Mouse (Mus musculus) cortical plate, adult 2 months (tissue): Measurements from ENCODE around the gene Ccdc142. TPM values are rescaled to one million over a fixed set of nuclear protein-coding genes. Genes with fewer than 3 reads are reported as not detected.

ENCODE experiments used
- H3K27ac ChIP-seq: fragments of 200-500 bp; 2 replicates; pipeline ENCODE4 v1.5.1; 2012; ENCODE audit warnings: low read length, control low read depth, inconsistent platforms; ENCODE audit not compliant: insufficient read depth
- H3K4me1 ChIP-seq: fragments of 200-500 bp; 2 replicates; pipeline ENCODE4 v1.6.1; 2011; ENCODE audit warnings: low read length; ENCODE audit not compliant: control insufficient read depth, insufficient read depth
- H3K4me3 ChIP-seq: fragments of 200-500 bp; 2 replicates; pipeline ENCODE4 v1.5.1; 2011; ENCODE audit warnings: mild to moderate bottlenecking, low read length, control low read depth; ENCODE audit not compliant: insufficient read depth
- CTCF ChIP-seq: fragments of 200-500 bp; IDR thresholded peaks from 2 replicates; pipeline ENCODE4 v1.5.1; 2011; ENCODE audit warnings: mild to moderate bottlenecking, control low read depth, low read length; ENCODE audit not compliant: insufficient read depth; ENCODE audit errors: extremely low read depth
- POLR2A ChIP-seq: fragments of 200-500 bp; IDR thresholded peaks from 2 replicates; pipeline ENCODE4 v1.6.1; 2011; ENCODE audit warnings: mild to moderate bottlenecking, low read length, control low read depth; ENCODE audit not compliant: insufficient read depth; ENCODE audit errors: extremely low read depth
- polyA plus RNA-seq: library from polyadenylated mRNA; depleted of rRNA; stranded (reverse); fragments of >200 nt; gene quantifications from 2 replicates; pipeline ENCODE4 v1.2.3, GENCODE M21; 2012

Gene Ccdc142
- polyA plus RNA-seq, 1 experiment, result 8.1 TPM

DNA sequence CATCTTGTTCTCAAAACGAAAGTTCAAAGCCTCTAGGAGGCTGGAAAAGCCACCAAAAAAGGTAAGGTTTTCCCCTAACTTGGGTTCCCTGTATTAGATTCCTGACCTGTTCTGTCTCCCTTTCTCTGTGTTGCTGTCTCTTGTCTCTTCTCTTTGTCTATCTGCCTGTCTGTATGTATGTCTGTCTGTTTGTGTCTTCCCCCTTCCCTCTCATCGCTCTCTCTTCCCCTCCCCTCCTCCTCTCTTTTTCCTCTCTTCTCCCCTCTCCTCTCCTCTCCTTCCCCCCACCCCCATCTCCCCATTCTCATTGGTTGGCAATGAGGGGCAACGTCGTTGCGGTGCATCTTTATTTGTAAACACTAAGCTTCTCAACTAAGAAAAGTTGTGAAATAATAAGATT is 23.9 kb downstream of the Ccdc142 start, which contains the start of gene Ino80b:
Ino80b (minus strand) TSS at position 101 of the 400 bp plus-strand sequence.
- Histone ChIP-seq H3K4me3 (peak within 1 kb of the TSS; percentile 63), H3K4me1 (no peaks in the 10 kb centered on the region), H3K27ac (no peak within 1 kb of the TSS)
- TF ChIP-seq CTCF (no peak), POLR2A (no peak)

DNA sequence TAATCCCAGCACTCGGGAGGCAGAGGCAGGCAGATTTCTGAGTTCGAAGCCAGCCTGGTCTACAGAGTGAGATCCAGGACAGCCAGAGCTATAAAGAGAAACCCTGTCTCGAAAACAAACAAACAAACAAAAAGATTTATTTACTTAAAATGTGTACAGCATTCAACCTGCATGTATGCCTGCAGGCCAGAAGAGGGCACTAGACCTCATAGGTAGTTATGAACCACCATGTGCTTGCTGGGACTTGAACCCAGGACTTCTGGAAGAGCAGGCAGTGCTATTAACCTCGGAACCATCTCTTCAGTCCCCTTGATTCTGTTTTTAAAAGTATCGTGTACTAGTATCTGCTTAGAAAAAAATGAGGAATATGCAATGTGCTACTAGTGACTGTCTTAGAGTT is 26.0 kb downstream of the Ccdc142 start:
- H3K27ac ChIP-seq, result no peak overlapping the region
- no peaks in the 10 kb centered on the region for H3K4me1 ChIP-seq
- no peak overlapping the region for H3K4me3 ChIP-seq
- no peak for TF ChIP-seq CTCF
- no peak for TF ChIP-seq POLR2A

DNA sequence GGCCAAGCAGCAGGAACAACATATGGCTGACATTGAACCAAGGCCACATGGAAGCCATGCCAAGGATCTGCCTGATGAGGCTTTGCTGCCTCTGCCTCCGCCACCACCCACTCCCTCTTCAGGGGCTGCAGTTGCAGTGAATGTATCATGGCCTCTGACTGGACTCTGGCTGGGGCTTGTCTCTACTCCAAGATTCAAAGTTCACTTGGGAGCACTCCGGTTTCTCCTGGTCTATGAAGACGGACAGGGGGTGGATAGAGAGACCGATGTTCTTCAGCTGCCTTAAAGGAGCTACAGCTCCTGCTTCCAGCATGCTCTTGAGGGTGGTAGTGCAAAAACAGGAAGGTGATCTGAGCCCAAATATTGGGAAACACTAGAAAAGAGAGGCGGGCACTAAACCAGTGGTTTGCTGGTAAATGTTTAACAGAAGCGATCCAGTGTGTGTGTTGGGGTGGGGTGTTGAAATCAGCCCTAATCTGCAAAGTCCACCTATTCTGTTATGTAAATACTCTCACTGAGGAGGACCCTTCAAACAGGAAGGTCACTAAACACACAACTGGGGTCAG is 30.2 kb downstream of the Ccdc142 start:
- Histone ChIP-seq H3K27ac (no peak overlapping the region), H3K4me3 (no peak overlapping the region), H3K4me1 (no peaks in the 10 kb centered on the region)
- no peak for TF ChIP-seq POLR2A
- no peak for TF ChIP-seq CTCF

DNA sequence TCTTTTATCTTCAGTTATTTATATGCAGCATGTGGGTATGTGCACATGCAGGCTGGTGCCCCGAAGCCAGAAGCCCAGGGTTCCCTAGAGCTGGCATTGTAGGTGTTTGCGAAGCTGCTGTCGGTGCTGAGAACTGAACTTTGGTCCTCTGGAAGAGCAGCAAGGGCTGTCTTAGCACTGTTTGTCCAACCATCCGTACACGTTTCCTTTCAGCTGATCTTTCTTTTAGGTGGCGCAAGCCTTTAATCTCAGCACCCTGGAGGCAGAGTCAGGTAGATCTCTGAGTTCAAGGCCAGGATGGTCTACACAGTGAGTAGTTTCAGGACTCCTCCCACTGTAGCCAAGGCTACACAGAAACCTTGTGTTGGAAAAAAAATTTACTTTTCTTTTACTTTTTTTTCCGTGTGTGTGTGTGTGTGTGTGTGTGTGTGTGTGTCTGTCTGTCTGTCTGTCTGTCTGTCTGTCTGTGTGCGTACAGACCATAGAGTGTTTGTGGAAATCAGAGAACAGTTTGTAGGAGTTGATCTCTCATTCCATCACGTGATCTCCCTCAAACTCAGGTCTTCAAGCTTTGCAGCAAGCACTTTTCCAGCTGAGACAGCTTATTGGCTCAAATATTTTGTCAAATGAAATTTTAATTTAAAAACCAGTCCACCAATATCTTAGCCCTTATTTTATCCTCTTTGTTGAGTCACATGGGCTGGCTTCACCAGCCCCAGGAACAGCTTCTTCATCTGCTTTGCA is 30.9 kb downstream of the Ccdc142 start:
- Histone ChIP-seq H3K4me3 (no peak overlapping the region), H3K27ac (no peak overlapping the region), H3K4me1 (no peaks in the 10 kb centered on the region)
- TF ChIP-seq CTCF, result no peak
- TF ChIP-seq POLR2A, result no peak

DNA sequence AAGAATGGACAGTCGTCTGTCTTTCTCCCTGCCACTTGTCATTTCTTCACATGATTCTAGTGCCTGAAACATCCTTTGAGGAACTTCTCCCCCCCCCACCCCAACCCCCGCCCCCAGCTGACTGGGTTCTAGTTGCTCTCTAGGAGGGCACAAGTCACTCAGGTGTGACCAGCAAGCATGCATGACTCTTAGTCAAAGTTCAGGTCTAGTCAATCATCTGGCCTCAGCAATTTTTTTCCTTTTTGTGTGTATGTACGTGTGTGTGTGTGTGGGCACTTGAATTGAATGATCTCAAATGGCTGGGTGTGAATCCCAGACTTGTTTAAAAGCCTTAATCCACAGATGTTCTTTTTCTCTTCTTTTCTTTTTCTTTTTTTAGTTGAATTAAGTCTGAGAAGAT is 32.8 kb downstream of the Ccdc142 start:
- Histone ChIP-seq H3K4me1 (no peaks in the 10 kb centered on the region), H3K27ac (no peak overlapping the region), H3K4me3 (no peak overlapping the region)
- TF ChIP-seq CTCF (no peak), POLR2A (no peak)

DNA sequence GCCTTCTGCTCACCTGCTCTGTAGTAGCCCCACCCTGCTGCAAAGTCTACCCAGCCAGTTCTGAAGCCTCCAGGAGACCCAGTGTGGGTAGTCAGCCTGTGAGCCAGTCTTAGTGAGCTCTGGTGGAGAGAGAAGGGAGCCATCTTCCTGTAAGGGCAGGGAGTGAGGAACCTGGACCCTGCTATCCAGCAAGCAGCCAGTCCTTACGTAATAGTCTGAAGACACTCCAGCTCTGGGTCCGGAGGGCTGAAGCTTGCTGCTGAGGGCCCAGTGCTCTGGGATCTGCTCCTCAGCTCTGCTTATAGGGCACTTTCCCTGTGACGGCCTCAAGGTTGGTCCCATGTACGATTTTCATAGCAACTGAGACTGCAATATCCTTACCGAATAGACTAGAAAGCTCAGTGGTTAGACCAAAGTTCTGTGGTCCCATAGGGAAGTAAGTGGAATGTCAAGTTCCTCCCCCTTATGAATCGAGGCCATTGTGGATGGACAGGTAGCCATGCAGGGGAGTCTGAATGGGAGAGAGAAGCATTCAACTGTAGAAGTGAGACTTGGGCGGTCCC is 33.6 kb downstream of the Ccdc142 start, which contains the start of gene Rtkn:
Rtkn (plus strand) TSS at position 513 of the 563 bp plus-strand sequence.
- no peak for TF ChIP-seq CTCF
- TF ChIP-seq POLR2A, result no peak
- Histone ChIP-seq H3K4me3 (peak within 1 kb of the TSS; percentile 54), H3K27ac (peak within 1 kb of the TSS; percentile 89), H3K4me1 (no peaks in the 10 kb centered on the region)

DNA sequence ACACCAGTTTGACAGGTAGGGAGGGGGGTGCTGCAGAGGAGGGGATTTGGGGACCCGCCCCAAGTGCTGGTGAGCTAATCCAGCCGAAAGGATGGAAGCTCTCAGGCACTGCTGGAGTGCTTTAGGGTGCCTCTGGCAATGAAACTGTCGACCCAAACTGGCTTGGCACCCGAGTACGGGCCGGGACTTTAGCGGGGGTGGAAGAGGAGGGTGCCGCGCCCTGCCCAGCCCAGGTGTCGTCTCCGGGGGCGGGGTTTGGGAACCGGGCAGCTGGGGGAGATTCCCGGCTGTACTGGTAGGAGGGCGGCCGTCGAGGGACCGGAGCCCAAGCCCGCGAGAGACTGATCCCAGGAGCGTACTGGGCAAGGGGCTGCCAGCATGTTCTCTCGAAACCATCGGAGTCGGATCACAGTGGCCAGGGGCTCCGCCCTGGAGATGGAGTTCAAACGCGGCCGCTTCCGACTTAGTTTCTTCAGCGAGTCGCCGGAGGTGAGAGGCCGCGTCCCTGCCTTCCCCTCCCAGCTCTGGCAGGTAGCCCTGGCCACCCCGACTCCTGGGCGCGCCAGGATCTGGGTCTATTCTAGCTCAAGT is 34.3 kb downstream of the Ccdc142 start:
- Histone ChIP-seq H3K4me1 (no peaks in the 10 kb centered on the region), H3K27ac (peak overlapping the region; percentile 89), H3K4me3 (peak overlapping the region; percentile 54)
- TF ChIP-seq CTCF (no peak), POLR2A (no peak)

DNA sequence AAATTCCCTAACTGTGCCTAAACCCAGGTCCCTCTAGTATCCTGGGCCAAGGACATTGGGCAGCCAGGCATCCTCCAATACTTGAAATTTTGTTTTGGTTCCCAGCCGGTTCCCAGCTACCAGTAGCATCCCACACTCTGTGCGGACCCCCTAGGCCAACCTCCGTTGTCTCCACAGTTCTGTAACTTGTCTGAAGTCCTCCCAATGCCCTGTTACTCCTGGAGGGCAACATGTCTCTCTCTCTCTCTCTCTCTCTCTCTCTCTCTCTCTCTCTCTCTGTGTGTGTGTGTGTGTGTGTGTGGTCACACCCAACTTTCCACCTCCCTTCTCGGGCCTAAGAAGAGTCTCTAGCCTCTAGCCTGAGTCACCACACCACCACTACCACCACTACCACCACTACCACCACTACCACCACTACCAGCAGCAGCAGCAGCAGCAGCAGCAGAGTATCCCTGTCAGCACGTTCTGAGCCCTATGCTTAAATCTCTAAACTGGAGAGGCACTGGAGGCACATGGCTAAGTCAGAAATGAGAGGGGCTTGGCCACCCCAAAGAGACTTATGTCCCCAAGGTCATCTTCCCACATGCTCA is 35.0 kb downstream of the Ccdc142 start:
- peak overlapping the region; percentile 54 for H3K4me3 ChIP-seq
- H3K4me1 ChIP-seq, result no peaks in the 10 kb centered on the region
- peak overlapping the region; percentile 89 for H3K27ac ChIP-seq
- TF ChIP-seq CTCF, result no peak
- no peak for TF ChIP-seq POLR2A

DNA sequence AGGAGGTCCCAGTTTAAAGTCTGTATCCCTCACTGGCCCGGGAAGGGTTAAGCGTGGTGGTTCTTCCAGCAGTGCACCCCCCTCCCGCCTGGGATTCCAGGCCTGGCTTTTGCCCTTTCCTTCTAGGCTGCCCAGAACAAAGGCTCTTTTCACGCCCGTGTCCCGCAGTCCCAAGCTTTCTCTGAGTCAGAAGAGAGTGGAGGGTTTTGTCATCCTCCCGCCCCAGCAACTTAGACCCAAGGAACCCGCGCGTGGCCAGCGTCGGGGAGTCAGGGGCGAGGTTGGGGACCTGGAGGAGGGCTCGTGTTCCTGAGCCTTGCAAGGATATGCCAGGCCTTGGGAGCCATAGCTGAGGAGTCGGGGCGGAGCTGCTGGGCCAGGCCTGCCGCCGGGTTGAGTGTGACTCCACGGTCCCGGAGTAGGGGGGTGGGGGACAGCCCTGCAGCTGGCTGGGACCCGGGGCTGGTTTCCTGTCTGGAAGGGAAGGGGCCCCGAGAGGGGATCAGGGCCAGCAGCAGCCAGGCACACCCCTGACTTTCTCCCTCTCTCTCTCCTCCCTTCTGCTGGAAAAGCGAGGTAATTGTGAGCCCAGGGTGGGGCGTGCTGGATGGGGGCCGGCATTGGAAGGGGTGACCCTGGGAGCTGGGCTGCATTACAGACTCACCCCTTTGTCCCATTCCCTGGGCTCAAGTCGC is 35.6 kb downstream of the Ccdc142 start:
- peak overlapping the region; percentile 54 for H3K4me3 ChIP-seq
- H3K4me1 ChIP-seq, result no peaks in the 10 kb centered on the region
- no peak for TF ChIP-seq CTCF
- TF ChIP-seq POLR2A, result no peak
- H3K27ac ChIP-seq, result peak overlapping the region; percentile 89
